Comparison of ENCODE assay signal across 8 mouse cellular contexts in genomic region chr2:124089813-124090230, GRCm38 (mm10). TPM values are rescaled to one million over a fixed set of nuclear protein-coding genes. Genes with fewer than 3 reads are reported as not detected.
A peak's percentile ranks its signal among the peaks of the same experiment; 100 is the strongest.
DNase-seq lines count a peak whose midpoint lies in the region; ATAC-seq and TF ChIP-seq lines count a peak whose summit lies in the region.

TSS of gene Sema6d (plus strand) at chr2:124089969.

- peaks cover 43% of the 10 kb centered on the region for H3K27me3 ChIP-seq in embryonic facial prominence, embryonic 12.5 days
- H3K27me3 ChIP-seq in heart, embryonic 16.5 days (ENCODE audit: control insufficient read depth, insufficient read depth, low read length), result peaks cover 23% of the 10 kb centered on the region

- H3K4me2 ChIP-seq in embryonic facial prominence, embryonic 12.5 days (replicated peaks), result peak within 1 kb of the TSS; percentile 96
- H3K4me2 ChIP-seq in heart, embryonic 16.5 days (ENCODE audit: low read depth, low read length), result peak within 1 kb of the TSS; percentile 99

- H3K4me1 ChIP-seq in lung, adult 2 months (ENCODE audit: control insufficient read depth, insufficient read depth, low read length), result no peaks in the 10 kb centered on the region; the same call in 1 of the 2 replicates
- H3K4me1 ChIP-seq in embryonic facial prominence, embryonic 12.5 days, result peaks cover 10% of the 10 kb centered on the region; the same call in 1 of the 2 replicates
- H3K4me1 ChIP-seq in heart, embryonic 16.5 days (ENCODE audit: control insufficient read depth, insufficient read depth, low read length), result peaks cover 5% of the 10 kb centered on the region; the same call in 1 of the 2 replicates

- TF ChIP-seq POLR2A in lung, adult 2 months (IDR thresholded peaks at IDR 0.05; ENCODE audit: borderline replicate concordance, extremely low read depth, low read depth, low read length), result no peak

- peak within 1 kb of the TSS; percentile 65 for H3K4me3 ChIP-seq in lung, adult 2 months (replicated peaks; ENCODE audit: extremely low read depth, low read depth, low read length)
- H3K4me3 ChIP-seq in embryonic facial prominence, embryonic 12.5 days, result peak within 1 kb of the TSS; percentile 49
- peak within 1 kb of the TSS; percentile 67 for H3K4me3 ChIP-seq in heart, embryonic 16.5 days (ENCODE audit: low read length)

- no peak for TF ChIP-seq CTCF in lung, adult 2 months (IDR thresholded peaks at IDR 0.05; ENCODE audit: insufficient read depth, low read length)

- H3K36me3 ChIP-seq in embryonic facial prominence, embryonic 12.5 days, result no peaks in the 10 kb centered on the region
- H3K36me3 ChIP-seq in heart, embryonic 16.5 days (ENCODE audit: control insufficient read depth, insufficient read depth), result no peaks in the 10 kb centered on the region

- peak; percentile 72; the same call in 1 of the 2 replicates for ATAC-seq in embryonic facial prominence, embryonic 12.5 days (ENCODE audit: insufficient number of reproducible peaks, insufficient read depth, low FRiP score, low TSS enrichment)
- ATAC-seq in heart, embryonic 16.5 days (replicated peaks; ENCODE audit: extremely low read depth, insufficient read depth, low FRiP score), result peak; percentile 55; the same call in 1 of the 2 replicates

- no peaks in the 10 kb centered on the region for H3K9me3 ChIP-seq in embryonic facial prominence, embryonic 12.5 days
- no peaks in the 10 kb centered on the region for H3K9me3 ChIP-seq in heart, embryonic 16.5 days (replicated peaks; ENCODE audit: control insufficient read depth, low read length)

- peak within 1 kb of the TSS; percentile 52 for H3K9ac ChIP-seq in embryonic facial prominence, embryonic 12.5 days
- peak within 1 kb of the TSS; percentile 54 for H3K9ac ChIP-seq in heart, embryonic 16.5 days (ENCODE audit: low read length)

- 2% methylated on average over 29 of the region's 29 CpGs for whole genome bisulfite sequencing in lung, adult 2 months
- 3% methylated on average over 29 of the region's 29 CpGs for WGBS in embryonic facial prominence, embryonic 12.5 days
- 1% methylated on average over 29 of the region's 29 CpGs for WGBS in heart, embryonic 16.5 days

- DNase-seq in lung, adult 2 months, result peak; percentile 4
- no peak for DNase-seq in lung, postnatal 36 days
- peak; percentile 25 to 26 for DNase-seq in layer of hippocampus, postnatal 25 days (ENCODE audit: extremely low spot score in 1 of 2, low spot score in 1 of 2)
- peak; percentile 22 for DNase-seq in lung, postnatal 14 days
- peak; percentile 6 for DNase-seq in testis, postnatal 14 days (ENCODE audit: low spot score)
- no peak for DNase-seq in ovary, postnatal 14 days (ENCODE audit: low spot score)

- no peak within 1 kb of the TSS for H3K27ac ChIP-seq in embryonic facial prominence, embryonic 12.5 days
- H3K27ac ChIP-seq in heart, embryonic 16.5 days (ENCODE audit: low read length), result no peak within 1 kb of the TSS

RNA-seq across cellular contexts. Expression of gene Sema6d, which starts in this region (rescaled TPM):
- 25.3 and 25.7 TPM in 2 replicates for polyA plus RNA-seq in lung, adult 2 months (2012; rRNA removed)
- 12.8 and 13.7 TPM in 2 replicates for polyA plus RNA-seq in embryonic facial prominence, embryonic 12.5 days (2016; fragmentation: Nextera tagmentation; extraction: Ambion mirVana)
- polyA plus RNA-seq in heart, embryonic 16.5 days (2015; fragmentation: Nextera tagmentation; extraction: Ambion mirVana), result 17.8 and 19.8 TPM in 2 replicates
- 10 to 100 TPM; 50.6 to 77.6 TPM for total RNA-seq in layer of hippocampus, postnatal 25 days (2021)

Comparison
In these comparisons a context has a peak if more than half of its experiments do, and no peak if none do; other contexts are left out.
1. DNase-seq: peak in lung, adult 2 months (single experiment), layer of hippocampus, postnatal 25 days (2 of 2), lung, postnatal 14 days (single experiment) and testis, postnatal 14 days (single experiment); none in lung, postnatal 36 days (single experiment) and ovary, postnatal 14 days (single experiment).
2. Peak in every context shown above with its lines, with median percentiles within 50 percentile points of each other: H3K4me3 ChIP-seq.